Mouse (Mus musculus) T-cell, adult 2 months (primary cell): Measurements from ENCODE around the gene Sgtb.

Experiments
- DNase-seq: peaks from one replicate; pipeline ENCODE4 v3.0.0; 2022; ENCODE audit warnings: low spot score

The Sgtb gene

DNA sequence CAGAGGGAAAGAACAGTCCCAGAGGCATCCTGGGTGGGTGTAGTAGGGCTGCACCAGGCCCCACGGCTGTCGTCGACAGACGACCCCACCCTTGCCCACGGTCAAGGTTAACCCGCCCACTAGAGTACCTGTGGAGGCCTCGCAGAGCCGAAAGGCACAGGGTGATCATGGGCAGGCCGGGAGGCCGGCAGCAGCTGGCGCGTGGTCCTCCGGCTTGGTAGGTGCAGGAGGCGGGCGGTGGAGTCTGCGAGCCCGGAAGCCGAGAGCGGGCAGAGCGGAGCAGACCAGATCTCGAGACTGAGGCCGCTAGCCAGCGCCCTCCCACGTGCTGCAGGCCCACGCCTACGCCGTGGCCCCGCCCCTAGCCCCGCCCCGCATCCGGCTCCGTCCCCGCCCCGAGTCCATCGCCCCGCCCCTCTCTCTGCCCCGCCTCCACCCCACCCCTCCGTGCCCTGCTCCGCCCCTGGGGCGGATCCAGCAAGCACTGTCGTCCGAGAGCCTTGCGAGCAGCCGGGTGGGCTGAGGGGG, at the start of gene Sgtb, which contains the start of gene Nln:
Gene Sgtb, plus strand, starts transcription at position 454 of the 528 bp plus-strand sequence.
Gene Nln, minus strand, starts transcription at position 327 of the 528 bp plus-strand sequence.
- peak; percentile 71 for DNase-seq

- no peak for DNase-seq
Measured at GRCm38 (mm10) chr13:104060231-104060630, 49.3 kb upstream of the Sgtb start.

- DNase-seq: no peak
Measured at GRCm38 (mm10) chr13:104061975-104062750, 47.4 kb upstream of the Sgtb start.

DNA sequence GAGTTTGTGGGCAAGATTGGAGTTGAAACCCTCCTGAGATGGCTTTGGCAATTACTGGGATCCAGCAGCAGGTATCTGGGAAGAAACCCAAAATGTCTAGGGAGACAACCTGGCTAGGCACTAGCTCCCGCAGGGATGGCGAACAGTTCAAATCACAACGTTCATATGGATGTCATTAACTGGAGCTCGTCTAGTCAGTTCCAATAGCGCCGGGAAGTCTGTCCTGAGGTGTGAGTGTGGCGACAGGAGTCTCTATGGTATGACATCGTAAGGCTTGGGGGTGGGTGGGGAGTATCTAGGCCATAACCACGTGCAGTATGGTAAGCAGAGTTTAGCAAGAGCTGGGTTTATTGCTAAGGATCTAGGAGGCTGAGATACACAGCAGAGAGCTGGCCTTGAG, 46.5 kb upstream of the Sgtb start:
- no peak for DNase-seq

DNA sequence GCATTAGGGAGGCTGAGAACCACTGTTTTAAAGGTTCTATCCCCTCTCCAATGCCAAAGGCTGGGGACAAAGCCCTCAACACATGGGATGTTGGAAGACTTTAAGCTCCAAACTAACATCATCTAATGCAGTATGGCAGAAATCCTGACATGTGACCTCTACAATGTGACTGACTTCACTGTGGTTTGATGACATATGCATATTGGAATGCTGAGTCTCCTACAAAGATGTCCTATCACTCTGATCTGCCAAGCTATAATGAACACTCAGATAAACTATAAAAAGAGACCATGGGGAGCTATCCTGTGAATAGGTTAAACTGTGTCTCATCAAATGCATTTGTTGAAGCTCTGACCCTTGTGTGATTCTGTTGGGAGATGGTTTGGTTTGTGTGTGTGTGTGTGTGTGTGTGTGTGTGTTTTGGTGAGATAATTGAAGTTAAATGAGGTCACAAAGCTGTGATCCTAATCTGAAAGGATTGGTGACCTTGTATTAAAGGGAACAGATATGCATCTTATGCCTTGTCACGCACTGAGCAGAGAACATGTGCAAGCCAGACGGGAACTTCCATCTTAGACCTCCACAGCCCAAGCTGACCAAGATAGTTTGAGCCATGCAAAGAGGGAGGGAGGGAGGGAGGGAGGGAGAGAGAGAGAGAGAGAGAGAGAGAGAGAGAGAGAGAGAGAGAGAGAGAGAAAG, 43.7 kb upstream of the Sgtb start:
- DNase-seq: no peak

- no peak for DNase-seq
Measured at GRCm38 (mm10) chr13:104069216-104069615, 40.3 kb upstream of the Sgtb start.

GRCm38 (mm10) chr13:104070703-104071102, 38.8 kb upstream of the Sgtb start:
- no peak for DNase-seq

DNA sequence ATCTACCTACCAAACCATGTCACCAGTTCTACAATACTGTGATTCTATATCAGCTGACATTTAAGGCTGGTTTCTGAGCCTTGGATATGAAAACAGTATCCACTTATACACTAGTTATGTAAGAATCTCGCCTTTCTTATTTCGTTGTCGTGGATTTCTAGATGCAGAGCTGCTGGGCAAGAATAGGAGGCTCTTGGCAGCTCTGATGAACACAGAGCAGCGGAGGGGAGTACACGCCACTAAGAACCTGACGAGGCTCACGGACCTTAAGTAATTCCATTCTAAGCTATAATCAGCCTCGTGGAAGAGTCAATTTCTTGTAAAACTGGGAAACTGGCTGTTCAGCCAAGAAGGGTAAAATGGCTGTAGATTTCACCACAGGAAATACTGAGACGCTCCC, 37.2 kb upstream of the Sgtb start:
- no peak for DNase-seq

- DNase-seq: no peak
Measured at GRCm38 (mm10) chr13:104074230-104074629, 35.3 kb upstream of the Sgtb start.

GRCm38 (mm10) chr13:104074731-104075130, 34.8 kb upstream of the Sgtb start:
- no peak for DNase-seq

DNA sequence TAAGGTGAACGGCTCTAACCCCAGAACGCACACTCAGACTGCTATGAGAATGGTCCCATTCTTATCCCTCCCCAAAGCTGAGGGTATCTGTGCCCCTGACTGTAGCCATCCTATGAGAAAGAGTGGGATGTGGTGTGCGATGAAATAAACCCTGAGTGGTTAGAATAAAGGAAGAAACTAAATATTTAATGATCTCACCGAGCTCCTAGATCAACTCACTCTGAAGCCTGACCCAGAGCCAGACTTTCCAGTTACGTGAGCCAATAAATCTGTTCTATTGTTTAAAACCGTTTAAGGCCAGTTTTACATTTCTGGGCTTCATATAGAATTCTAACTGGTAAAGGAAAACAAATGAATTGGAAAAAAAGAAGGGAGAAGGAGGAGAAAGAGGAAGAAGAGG, 32.5 kb upstream of the Sgtb start:
- no peak for DNase-seq

DNA sequence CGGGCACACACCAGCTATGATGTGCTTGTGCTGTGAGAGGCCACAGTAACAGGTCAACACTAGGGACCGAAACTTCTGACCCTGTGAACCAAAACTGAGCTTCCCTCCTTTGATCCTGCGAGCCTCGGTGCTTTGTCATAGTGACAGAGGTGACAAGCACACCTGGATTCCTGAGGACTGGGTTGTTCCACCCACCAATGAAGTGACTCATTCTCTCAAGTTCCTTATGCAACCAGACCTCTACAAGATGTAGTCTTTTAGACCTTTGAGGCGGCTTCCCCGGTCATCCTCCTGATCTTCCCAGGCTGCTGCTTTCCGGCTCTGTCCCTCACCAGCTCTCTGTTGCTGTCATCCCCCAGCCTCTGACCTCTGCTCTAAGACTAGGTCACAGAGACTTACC, 27.0 kb upstream of the Sgtb start:
- DNase-seq: no peak

DNA sequence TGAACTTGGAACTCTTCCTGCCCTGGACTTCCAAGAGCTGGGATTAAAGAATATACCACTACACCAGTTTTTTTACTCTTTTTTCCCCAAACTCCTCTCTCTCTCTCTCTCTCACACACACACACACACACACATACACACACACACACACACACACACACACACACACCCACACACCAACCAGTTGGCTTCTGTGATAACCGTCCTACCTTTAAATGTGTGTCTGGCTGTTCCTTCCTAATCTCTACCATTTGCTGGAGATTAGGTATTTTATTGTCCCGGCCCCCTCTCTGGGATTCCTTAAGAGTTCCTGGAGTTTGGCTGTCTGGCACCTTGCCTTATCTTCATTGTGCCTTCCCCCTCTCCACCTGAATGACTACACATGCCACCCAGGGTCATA, 24.9 kb upstream of the Sgtb start:
- no peak for DNase-seq

GRCm38 (mm10) chr13:104089387-104089786, 20.2 kb upstream of the Sgtb start:
- peak; percentile 10 for DNase-seq

GRCm38 (mm10) chr13:104091734-104092133, 17.8 kb upstream of the Sgtb start:
- DNase-seq: no peak

- DNase-seq: no peak
Measured at GRCm38 (mm10) chr13:104094531-104095385, 14.8 kb upstream of the Sgtb start.

GRCm38 (mm10) chr13:104095955-104096354, 13.6 kb upstream of the Sgtb start:
- DNase-seq: no peak

DNA sequence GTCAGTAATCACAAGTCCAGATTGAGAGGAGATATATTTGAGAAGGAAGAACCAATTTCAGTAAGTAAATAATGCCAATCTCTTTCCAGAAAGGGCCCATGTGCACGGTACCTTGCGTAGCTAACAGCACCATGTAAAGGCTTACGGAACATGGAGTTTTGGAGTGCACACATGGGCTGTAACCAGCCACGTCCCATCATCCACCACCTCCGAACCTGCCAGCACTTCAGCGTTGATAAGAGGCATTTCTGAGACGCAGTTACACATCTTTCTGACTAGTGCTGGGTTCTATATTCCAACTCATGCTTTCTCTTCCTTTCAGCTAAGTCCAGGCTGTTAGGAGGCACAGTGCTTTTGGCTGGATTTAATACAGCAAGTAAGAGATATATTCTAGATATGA, 12.4 kb upstream of the Sgtb start:
- no peak for DNase-seq

DNA sequence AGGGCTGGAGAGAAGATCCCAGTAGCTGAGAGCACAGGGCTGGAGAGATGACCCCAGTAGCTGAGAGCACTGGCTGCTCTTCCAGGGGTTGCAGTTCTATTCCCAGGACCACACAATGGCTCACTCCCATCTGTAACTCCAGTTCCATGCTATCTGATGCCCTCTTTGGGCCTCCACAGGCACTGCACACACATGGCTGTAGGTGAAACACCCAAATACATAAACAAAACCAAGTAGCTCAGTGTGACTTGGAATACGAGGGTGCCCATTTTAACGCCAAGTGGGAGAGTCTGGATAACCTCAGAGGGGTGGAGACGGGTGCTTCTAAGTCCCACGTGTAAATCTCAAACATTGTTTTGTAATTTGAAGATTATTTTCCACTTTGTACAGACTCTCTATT, 9.1 kb upstream of the Sgtb start:
- no peak for DNase-seq

- no peak for DNase-seq
Measured at GRCm38 (mm10) chr13:104101606-104102235, 7.8 kb upstream of the Sgtb start.

DNA sequence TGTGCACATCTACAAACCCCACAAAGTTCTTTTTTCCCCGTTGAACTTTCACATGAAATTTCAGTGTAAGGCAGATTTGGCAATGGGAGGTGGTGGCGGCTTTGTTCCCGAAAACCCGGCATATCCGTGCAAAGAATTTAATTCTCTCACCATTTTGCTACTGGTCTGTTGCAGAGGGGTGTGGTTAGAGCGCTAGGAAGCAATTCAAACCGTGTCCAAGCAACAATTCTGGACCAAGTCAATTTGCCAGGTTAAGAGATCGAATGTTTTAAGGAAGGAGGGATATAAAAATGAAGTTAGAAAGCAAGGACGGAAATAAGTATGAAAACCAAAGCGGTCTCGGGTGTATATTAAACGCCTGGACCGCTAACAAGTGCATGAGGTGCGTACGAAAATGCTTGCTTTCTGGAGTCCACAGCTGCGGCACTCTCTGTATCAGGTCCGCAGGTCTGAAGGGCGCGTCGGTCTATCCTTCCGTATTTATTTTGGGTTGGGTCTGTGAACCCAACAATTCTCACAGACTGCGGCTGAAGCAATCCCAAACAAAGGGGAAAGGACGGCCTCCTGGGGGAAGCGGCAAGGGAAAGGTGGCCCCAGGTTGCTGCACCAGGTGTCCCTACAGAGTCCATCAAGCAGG, 772 bp upstream of the Sgtb start:
- DNase-seq: peak; percentile 1
